Mouse (Mus musculus) liver, embryonic 14.5 days (tissue): ENCODE results near the gene Ccl9. TPM values are rescaled to one million over a fixed set of nuclear protein-coding genes. Genes with fewer than 3 reads are reported as not detected.

ENCODE experiments used
- ATAC-seq: fragments of 200-750 bp; cut with Nextera tagmentation; 2 replicates; pipeline ENCODE4 v1.8.0; 2017; ENCODE audit warnings: moderate number of reproducible peaks, mild to moderate bottlenecking, moderate library complexity; ENCODE audit not compliant: insufficient read depth
- DNase-seq, 3 experiments: peaks; one replicate each; pipeline ENCODE4 v3.0.0-alpha.2; 2012 to 2013; ENCODE audit warnings: low read depth in 3 of 3, low spot score in 3 of 3
- H3K27ac ChIP-seq: fragments of 300-500 bp; sonication (generic); 2 replicates; pipeline ENCODE4 v1.5.1; 2014; ENCODE audit warnings: moderate library complexity, mild to moderate bottlenecking, control low read depth, inconsistent platforms
- H3K27me3 ChIP-seq: fragments of 300-500 bp; sonication (generic); 2 replicates; pipeline ENCODE4 v1.6.1; 2014; ENCODE audit warnings: mild to moderate bottlenecking, low read length, moderate library complexity; ENCODE audit not compliant: control insufficient read depth, insufficient read depth
- H3K36me3 ChIP-seq: fragments of 300-500 bp; sonication (generic); replicated peaks from 2 replicates; pipeline ENCODE4 v1.6.1; 2014; ENCODE audit warnings: low read depth; ENCODE audit not compliant: control insufficient read depth, insufficient read depth
- H3K4me1 ChIP-seq, 2 experiments: fragments of 200-500 bp in 1 of 2; fragments of 300-500 bp in 1 of 2; sonication (generic) in 1 of 2; replicated peaks; 2 replicates each; pipeline ENCODE4 v1.6.1; 2012 to 2014; ENCODE audit warnings: antibody characterized with exemption in 1 of 2, inconsistent platforms in 1 of 2, low read length in 1 of 2; ENCODE audit not compliant: control insufficient read depth in 2 of 2, insufficient read depth in 2 of 2
- H3K4me2 ChIP-seq: fragments of 300-500 bp; sonication (generic); 2 replicates; pipeline ENCODE4 v1.6.1; 2014; ENCODE audit warnings: low read depth, mild to moderate bottlenecking, control low read depth, moderate library complexity
- H3K4me3 ChIP-seq, 2 experiments: fragments of 200-500 bp in 1 of 2; fragments of 300-500 bp in 1 of 2; sonication (generic) in 1 of 2; 2 replicates each; pipeline ENCODE4 v1.5.1; 2012 to 2014; ENCODE audit warnings: low read depth in 2 of 2, low read length in 2 of 2, mild to moderate bottlenecking in 2 of 2, control low read depth in 1 of 2, inconsistent platforms in 1 of 2, moderate library complexity in 1 of 2; ENCODE audit not compliant: insufficient read depth in 1 of 2
- H3K9ac ChIP-seq: fragments of 300-500 bp; sonication (generic); replicated peaks from 2 replicates; pipeline ENCODE4 v1.6.1; 2014; ENCODE audit warnings: mild to moderate bottlenecking, control low read depth, moderate library complexity
- H3K9me3 ChIP-seq: fragments of 300-500 bp; sonication (generic); 2 replicates; pipeline ENCODE4 v1.6.1; 2016; ENCODE audit warnings: low read length, mixed read lengths; ENCODE audit not compliant: control insufficient read depth
- CTCF ChIP-seq: IDR thresholded peaks from 2 replicates; pipeline ENCODE4 v1.5.1; 2016; ENCODE audit warnings: antibody characterized with exemption, low read depth, control low read depth
- EP300 ChIP-seq: IDR thresholded peaks from 2 replicates; pipeline ENCODE4 v1.6.1; 2016; ENCODE audit warnings: antibody characterized with exemption, low read depth
- WGBS: fragments of 180-500 bp; shearing (Covaris S2); extraction: QIAGEN DNeasy Blood & Tissue Kit; methylation state at CpG from one replicate; pipeline ENCODE4 v1.1.7; 2014; ENCODE audit not compliant: insufficient replicate concordance; 5-methylcytosine and 5-hydroxymethylcytosine counted together
- polyA plus RNA-seq, 2 experiments: library from polyadenylated mRNA; depleted of rRNA in 1 of 2; stranded (reverse) in 1 of 2; unstranded in 1 of 2; fragments of >200 nt; fragmentation: Nextera tagmentation in 1 of 2; extraction: Ambion mirVana in 1 of 2; gene quantifications; 2 replicates each; pipeline versions ENCODE4 v1.2.1 to v1.2.3; 2012 to 2014

Gene Ccl9
- polyA plus RNA-seq, 2 experiments = 9.7 to 35.5 TPM

DNA sequence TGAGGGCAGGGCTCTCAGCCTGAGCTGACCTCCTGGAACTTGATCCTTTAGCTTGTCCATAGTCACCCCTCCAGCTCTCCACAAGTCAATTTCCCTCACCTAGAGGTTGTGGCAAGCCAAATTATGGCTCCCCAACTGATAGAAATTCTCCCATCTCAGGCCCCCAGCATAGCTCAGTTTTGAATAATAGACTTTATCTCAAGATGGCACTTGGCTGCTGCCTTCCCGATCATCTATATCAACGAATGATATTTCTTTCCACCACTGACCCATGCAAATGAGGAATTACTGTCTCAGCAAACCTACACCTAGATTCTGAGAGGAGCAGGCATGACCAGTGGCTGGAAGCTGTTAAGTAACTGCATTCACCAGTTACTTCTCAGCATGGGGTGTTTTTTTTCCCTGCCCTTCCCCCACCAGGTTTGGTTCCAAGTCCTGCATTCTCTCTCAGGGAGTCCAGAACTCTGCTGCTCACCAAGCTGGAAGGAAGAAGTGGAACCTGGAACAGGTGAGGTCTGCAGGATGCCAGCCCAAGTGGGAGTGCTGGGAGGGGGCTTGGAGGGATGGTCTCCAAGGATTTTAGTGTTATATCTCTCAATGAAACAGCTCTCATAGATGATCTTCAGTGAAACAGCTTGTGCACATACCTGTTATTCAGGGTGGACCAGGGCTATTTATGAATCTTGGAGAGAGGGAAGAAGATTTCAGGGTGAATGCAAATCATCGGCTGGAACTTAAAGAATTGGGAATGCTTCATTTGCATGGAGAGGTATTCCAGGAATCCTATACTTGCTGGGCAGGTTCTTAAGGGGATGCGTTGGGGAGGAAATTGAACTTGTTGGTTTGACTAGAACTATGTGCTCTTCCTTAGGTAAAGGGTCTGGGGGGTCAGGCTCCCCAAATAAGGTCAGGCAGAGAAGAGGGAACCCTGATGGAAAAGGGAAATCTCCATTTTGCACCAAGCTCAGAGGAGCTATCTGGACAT, 3.5 kb upstream of the Ccl9 start:
- Histone ChIP-seq H3K4me2 (no peak overlapping the region), H3K4me3 (no peak overlapping the region), H3K27ac (no peak overlapping the region), H3K4me1 (peaks cover 0 to 4% of the 10 kb centered on the region in 2 experiments; a peak in 1 of 4 replicates), H3K9ac (no peak overlapping the region), H3K27me3 (no peaks in the 10 kb centered on the region), H3K36me3 (no peaks in the 10 kb centered on the region), H3K9me3 (no peaks in the 10 kb centered on the region)
- no peak for TF ChIP-seq EP300
- no peak for TF ChIP-seq CTCF
- DNase-seq (no peak), ATAC-seq (no peak)
- WGBS = 57% methylated on average over 4 of the region's 4 CpGs

DNA sequence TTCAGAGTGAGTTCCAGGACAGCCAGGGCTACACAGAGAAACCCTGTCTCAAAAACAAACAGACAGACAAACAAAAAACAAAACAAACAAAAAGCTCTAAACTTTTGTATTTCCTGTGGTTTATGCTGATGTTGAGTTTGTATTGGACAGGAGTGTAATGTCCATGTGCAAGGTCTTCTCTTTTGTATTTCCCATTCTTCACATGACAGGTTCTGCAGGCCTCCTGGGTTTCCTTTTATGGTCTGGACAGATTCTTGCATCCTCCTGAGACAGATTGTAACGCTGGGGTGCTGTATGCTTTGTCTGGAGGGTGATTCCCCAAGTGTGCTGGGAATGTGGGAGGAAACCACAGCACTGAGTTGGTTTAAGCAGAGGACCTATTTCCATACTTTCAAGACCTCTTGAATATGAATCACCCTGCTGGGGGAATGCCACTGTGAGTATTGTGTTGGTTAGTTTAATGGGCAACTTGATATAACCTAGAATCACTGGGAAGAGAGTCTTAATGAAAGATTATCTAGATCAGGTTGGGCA, 2.3 kb upstream of the Ccl9 start:
- DNase-seq (no peak), ATAC-seq (no peak)
- WGBS = 23% methylated on average over 1 of the region's 1 CpGs
- Histone ChIP-seq H3K4me3 (no peak overlapping the region), H3K27me3 (no peaks in the 10 kb centered on the region), H3K4me1 (peaks cover 0 to 4% of the 10 kb centered on the region in 2 experiments; a peak in 1 of 4 replicates), H3K36me3 (no peaks in the 10 kb centered on the region), H3K27ac (no peak overlapping the region), H3K4me2 (no peak overlapping the region), H3K9me3 (no peaks in the 10 kb centered on the region), H3K9ac (no peak overlapping the region)
- TF ChIP-seq EP300 = no peak
- no peak for TF ChIP-seq CTCF

DNA sequence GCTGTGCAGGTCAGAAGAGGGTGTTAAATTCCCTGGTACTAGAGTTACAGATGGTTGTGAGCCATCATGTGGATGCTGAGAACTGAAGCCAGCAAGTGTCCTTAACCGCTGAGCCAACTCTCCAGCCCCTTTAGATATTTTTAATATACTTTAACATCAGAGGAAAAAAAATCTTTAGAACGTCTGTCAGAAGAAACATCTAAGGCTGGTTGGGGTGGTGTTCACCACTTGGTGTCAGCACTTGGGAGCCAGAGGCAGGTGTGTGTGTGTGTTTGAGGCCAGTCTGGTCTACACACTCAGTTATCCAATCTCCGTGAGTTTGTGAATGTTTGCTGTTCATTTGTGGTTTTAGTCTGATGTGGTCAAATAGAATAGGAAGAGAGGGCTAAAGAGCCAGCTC, 563 bp upstream of the Ccl9 start:
- whole genome bisulfite sequencing = 33% methylated on average over 3 of the region's 3 CpGs
- peaks cover 0 to 4% of the 10 kb centered on the region in 2 experiments; a peak in 1 of 4 replicates for H3K4me1 ChIP-seq
- ATAC-seq (no peak), DNase-seq (no peak)
- no peak overlapping the region for H3K9ac ChIP-seq
- H3K9me3 ChIP-seq = no peaks in the 10 kb centered on the region
- H3K36me3 ChIP-seq = no peaks in the 10 kb centered on the region
- H3K4me2 ChIP-seq = no peak overlapping the region
- TF ChIP-seq CTCF = 0 out of 2 replicates have a peak, but pooled peaks have one; percentile 7
- no peak for TF ChIP-seq EP300
- H3K27ac ChIP-seq = no peak overlapping the region
- H3K4me3 ChIP-seq = no peak overlapping the region
- H3K27me3 ChIP-seq = no peaks in the 10 kb centered on the region

DNA sequence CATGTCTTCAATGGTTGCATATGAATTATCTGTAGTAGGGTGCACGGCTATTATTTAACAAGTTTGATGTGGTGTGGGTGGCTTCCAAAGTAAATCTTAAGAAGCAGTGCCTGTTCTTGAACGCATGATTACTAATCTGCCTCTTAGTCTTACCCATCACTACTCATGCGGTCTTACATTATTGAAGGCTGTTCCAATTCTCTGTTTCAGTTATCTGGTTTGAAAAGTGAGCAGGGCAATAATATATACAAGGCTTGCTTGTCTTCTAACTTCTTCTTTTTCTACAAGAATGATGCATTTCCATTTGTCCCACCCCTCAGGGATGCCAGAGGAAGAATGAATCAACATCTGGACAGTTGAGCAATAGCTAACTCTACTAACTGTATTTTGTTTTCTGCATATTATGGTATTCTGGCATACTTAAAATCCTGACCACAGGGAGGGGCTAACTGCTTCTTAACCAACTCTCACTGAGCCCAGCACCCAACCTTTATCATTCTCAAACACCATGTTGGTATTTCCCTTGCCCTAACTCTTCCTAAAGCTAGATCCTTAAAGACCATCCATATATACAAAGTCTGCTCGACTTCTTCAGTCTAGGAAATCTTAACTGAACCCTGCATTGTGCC, 1.4 kb downstream of the Ccl9 start:
- no peak for TF ChIP-seq CTCF
- TF ChIP-seq EP300 = no peak
- no peak overlapping the region for H3K9ac ChIP-seq
- peaks cover 0 to 4% of the 10 kb centered on the region in 2 experiments; a peak in 2 of 4 replicates for H3K4me1 ChIP-seq
- no peak overlapping the region for H3K4me3 ChIP-seq
- no peak overlapping the region for H3K27ac ChIP-seq
- no peak for ATAC-seq
- H3K27me3 ChIP-seq = no peaks in the 10 kb centered on the region
- WGBS = 41% methylated on average over 4 of the region's 4 CpGs
- H3K9me3 ChIP-seq = no peaks in the 10 kb centered on the region
- DNase-seq = peak in 1 of 3 experiments; percentile 27
- no peaks in the 10 kb centered on the region for H3K36me3 ChIP-seq
- no peak overlapping the region; the same call in 1 of the 2 replicates for H3K4me2 ChIP-seq

DNA sequence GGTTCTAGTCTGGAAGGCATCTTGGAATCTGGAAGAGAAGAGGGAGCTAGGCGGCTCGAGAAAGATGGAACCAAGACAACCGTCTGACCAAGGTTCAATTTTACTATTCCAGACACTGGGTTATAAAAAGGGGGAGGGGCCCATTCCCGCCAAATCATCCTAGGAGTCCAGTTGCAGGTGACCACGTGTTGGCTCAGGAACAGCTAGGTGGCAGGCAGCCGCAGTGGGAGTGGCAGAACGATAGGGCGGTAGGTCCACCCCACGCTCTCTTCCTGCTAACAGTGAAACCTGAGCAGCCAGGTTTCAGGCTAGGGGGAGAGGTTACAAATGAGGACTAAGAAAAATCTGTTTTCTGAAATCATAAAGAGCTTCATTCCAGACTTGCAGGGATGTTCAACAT, 5.6 kb downstream of the Ccl9 start:
- no peak for DNase-seq

More for the DNA sequence above, 5.6 kb downstream of the Ccl9 start:
- H3K4me3 ChIP-seq = no peak overlapping the region
- H3K4me1 ChIP-seq = peaks cover 0 to 12% of the 10 kb centered on the region in 2 experiments; a peak in 2 of 4 replicates
- no peak overlapping the region for H3K27ac ChIP-seq
- no peak for ATAC-seq
- H3K36me3 ChIP-seq = no peaks in the 10 kb centered on the region
- no peak overlapping the region for H3K4me2 ChIP-seq
- no peak for TF ChIP-seq EP300
- TF ChIP-seq CTCF = no peak
- WGBS = 50% methylated on average over 9 of the region's 9 CpGs
- H3K9ac ChIP-seq = no peak overlapping the region
- no peaks in the 10 kb centered on the region for H3K9me3 ChIP-seq
- H3K27me3 ChIP-seq = no peaks in the 10 kb centered on the region
